Mouse (Mus musculus) neural tube, embryonic 14.5 days (tissue): Measurements from ENCODE around the gene Upk1a. TPM values are rescaled to one million over a fixed set of nuclear protein-coding genes. Genes with fewer than 3 reads are reported as not detected.

Experiments used
- ATAC-seq: fragments of 200-750 bp; cut with Nextera tagmentation; 2 replicates; pipeline ENCODE4 v1.8.0; 2017; ENCODE audit warnings: low read depth, mild to moderate bottlenecking, moderate TSS enrichment, moderate library complexity
- H3K27ac ChIP-seq: fragments of 300-500 bp; sonication (generic); 2 replicates; pipeline ENCODE4 v1.5.1; 2014; ENCODE audit warnings: low read depth, mild to moderate bottlenecking, control low read depth, low read length, moderate library complexity, mixed read lengths
- H3K27me3 ChIP-seq: fragments of 300-500 bp; sonication (generic); 2 replicates; pipeline ENCODE4 v1.6.1; 2014; ENCODE audit warnings: low read length; ENCODE audit not compliant: control insufficient read depth, insufficient read depth
- H3K36me3 ChIP-seq: fragments of 300-500 bp; sonication (generic); 2 replicates; pipeline ENCODE4 v1.6.1; 2014; ENCODE audit warnings: low read length, mixed read lengths; ENCODE audit not compliant: control insufficient read depth, insufficient read depth
- H3K4me1 ChIP-seq: fragments of 300-500 bp; sonication (generic); 2 replicates; pipeline ENCODE4 v1.6.1; 2014; ENCODE audit warnings: low read length; ENCODE audit not compliant: control insufficient read depth, insufficient read depth
- H3K4me2 ChIP-seq: fragments of 300-500 bp; sonication (generic); 2 replicates; pipeline ENCODE4 v1.6.1; 2014; ENCODE audit warnings: mild to moderate bottlenecking, low read depth, low read length, control low read depth
- H3K4me3 ChIP-seq: fragments of 300-500 bp; sonication (generic); 2 replicates; pipeline ENCODE4 v1.5.1; 2014; ENCODE audit warnings: low read depth, low read length, control low read depth, mixed read lengths
- H3K9ac ChIP-seq: fragments of 300-500 bp; sonication (generic); replicated peaks from 2 replicates; pipeline ENCODE4 v1.6.1; 2014; ENCODE audit warnings: low read depth, mild to moderate bottlenecking, control low read depth, low read length, mixed read lengths
- H3K9me3 ChIP-seq: fragments of 300-500 bp; sonication (generic); 2 replicates; pipeline ENCODE4 v1.6.1; 2016; ENCODE audit warnings: low read length; ENCODE audit not compliant: control insufficient read depth
- WGBS: fragments of 180-500 bp; shearing (Covaris S2); extraction: QIAGEN DNeasy Blood & Tissue Kit; methylation state at CpG from one replicate; pipeline ENCODE4 v1.1.7; 2014; 5-methylcytosine and 5-hydroxymethylcytosine counted together
- polyA plus RNA-seq: library from polyadenylated mRNA; unstranded; fragments of >200 nt; fragmentation: Nextera tagmentation; extraction: Ambion mirVana; gene quantifications from 2 replicates; pipeline ENCODE4 v1.2.1, GENCODE M21; 2014

Gene Upk1a
- polyA plus RNA-seq, 1 experiment from 2014 or later = 0.43 TPM

- no peak overlapping the region for H3K4me3 ChIP-seq
- 90% methylated on average over 5 of the region's 5 CpGs for WGBS
- H3K9ac ChIP-seq = no peak overlapping the region
- peaks cover 9% of the 10 kb centered on the region; the same call in 1 of the 2 replicates for H3K4me1 ChIP-seq
- H3K27ac ChIP-seq = no peak overlapping the region
- H3K27me3 ChIP-seq = peaks cover 2% of the 10 kb centered on the region; the same call in 1 of the 2 replicates
- peaks cover 15% of the 10 kb centered on the region for H3K36me3 ChIP-seq
- no peak for ATAC-seq
- peak overlapping the region; percentile 51; the same call in 1 of the 2 replicates for H3K4me2 ChIP-seq
- no peaks in the 10 kb centered on the region for H3K9me3 ChIP-seq
These were observed 14.0 kb upstream of the Upk1a start for GRCm38 (mm10) chr7:30626647-30627046.

DNA sequence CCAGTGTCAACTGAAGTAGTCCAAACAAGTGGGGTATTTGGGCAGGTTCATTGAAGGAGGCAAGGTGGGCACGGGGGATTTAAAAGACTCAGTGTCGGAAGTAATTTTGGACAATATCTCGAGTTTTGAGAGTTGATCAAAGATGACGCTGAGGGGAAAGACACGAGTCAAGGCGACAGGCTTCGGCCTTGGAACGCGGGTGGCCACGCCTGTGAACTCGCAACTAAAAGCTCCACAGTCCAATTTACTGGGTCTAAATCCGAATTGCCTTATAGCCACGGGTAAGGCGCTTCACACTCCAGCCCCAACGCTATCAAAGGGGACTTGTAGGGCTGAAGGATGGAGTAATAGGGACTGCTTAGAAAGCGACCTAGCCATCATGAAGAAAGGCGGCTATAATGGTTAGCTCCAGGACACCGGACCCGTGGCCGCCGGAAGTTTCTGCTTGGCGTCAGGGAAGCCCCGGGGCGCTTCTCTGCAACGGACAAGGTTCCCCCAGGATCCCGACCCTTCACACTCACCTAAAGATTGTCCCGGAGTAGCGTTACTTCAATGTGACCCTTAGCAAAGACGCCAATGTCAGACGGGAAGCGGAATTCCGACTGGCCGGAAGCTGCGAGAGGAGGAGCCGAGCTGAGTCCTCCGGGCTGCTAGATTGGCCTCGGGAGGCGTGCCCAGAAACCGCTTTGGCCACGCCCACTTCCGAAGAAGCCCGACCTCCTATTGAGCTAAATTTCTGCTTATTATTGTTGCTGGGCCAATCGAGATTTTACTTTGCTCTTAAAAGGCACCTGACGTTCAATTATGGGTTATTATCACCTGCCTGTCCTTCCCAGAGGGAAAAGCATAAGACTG lies 13.1 kb upstream of the Upk1a start, which contains the start of gene Cox6b1:
Cox6b1 (minus strand) TSS at position 622 of the 855 bp plus-strand sequence.
- WGBS = 2% methylated on average over 44 of the region's 44 CpGs
- H3K9ac ChIP-seq = peak within 1 kb of the TSS; percentile 69
- H3K4me1 ChIP-seq = peaks cover 9% of the 10 kb centered on the region; the same call in 1 of the 2 replicates
- no peaks in the 10 kb centered on the region for H3K27me3 ChIP-seq
- H3K36me3 ChIP-seq = peaks cover 24% of the 10 kb centered on the region
- H3K4me3 ChIP-seq = peak within 1 kb of the TSS; percentile 66
- ATAC-seq = peak; percentile 94
- peak within 1 kb of the TSS; percentile 51 for H3K4me2 ChIP-seq
- no peaks in the 10 kb centered on the region for H3K9me3 ChIP-seq
- H3K27ac ChIP-seq = peak within 1 kb of the TSS; percentile 46; the same call in 1 of the 2 replicates

GRCm38 (mm10) chr7:30619202-30619601 lies 6.6 kb upstream of the Upk1a start:
- H3K4me3 ChIP-seq = no peak overlapping the region
- H3K27me3 ChIP-seq = no peaks in the 10 kb centered on the region
- 92% methylated on average over 3 of the region's 3 CpGs for WGBS
- H3K36me3 ChIP-seq = peaks cover 46% of the 10 kb centered on the region
- H3K27ac ChIP-seq = no peak overlapping the region
- no peak overlapping the region for H3K9ac ChIP-seq
- no peaks in the 10 kb centered on the region for H3K9me3 ChIP-seq
- ATAC-seq = no peak
- H3K4me2 ChIP-seq = no peak overlapping the region
- no peaks in the 10 kb centered on the region for H3K4me1 ChIP-seq

- Histone ChIP-seq H3K4me1 (no peaks in the 10 kb centered on the region), H3K4me3 (no peak overlapping the region), H3K9me3 (no peaks in the 10 kb centered on the region), H3K27me3 (no peaks in the 10 kb centered on the region), H3K36me3 (peaks cover 44% of the 10 kb centered on the region), H3K9ac (no peak overlapping the region), H3K27ac (no peak overlapping the region), H3K4me2 (no peak overlapping the region)
- 96% methylated on average over 9 of the region's 9 CpGs for whole genome bisulfite sequencing
- ATAC-seq = no peak
These were observed 6.0 kb upstream of the Upk1a start for GRCm38 (mm10) chr7:30618658-30619057.

DNA sequence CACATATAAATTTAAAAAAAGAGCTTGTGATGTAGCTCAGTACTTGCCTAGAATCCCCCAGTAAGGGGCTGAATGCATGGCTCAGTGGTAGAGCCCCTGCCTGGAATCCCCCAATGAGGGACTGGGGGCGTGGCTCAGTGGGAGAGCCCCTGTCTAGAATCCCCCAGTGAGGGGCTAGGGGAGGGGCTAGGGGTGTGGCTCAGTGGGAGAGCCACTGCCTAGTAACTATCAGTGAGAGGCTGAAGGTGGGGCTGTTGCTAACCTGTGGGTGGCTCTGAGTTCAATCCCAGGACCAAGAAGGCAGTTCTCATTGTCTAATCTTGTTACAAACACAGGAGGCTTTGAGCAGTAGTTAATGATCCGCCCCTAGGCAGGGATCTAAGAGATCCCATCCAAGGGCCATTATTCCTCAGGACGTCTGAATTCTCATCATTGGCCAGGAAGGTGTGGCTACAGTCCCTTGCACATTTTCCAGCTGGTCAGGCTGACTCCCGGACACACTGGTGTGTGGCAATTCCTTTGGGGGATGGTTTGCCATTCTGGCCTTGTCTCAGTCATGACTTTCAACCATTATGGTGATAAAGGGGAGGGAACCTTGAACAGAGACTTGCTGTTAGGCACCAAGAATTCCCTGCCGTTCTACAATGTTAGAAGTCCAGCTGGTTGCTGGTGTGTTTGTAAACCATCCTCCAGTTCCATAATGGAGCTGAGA lies 2.6 kb upstream of the Upk1a start:
- no peaks in the 10 kb centered on the region for H3K27me3 ChIP-seq
- no peak overlapping the region for H3K27ac ChIP-seq
- no peaks in the 10 kb centered on the region for H3K4me1 ChIP-seq
- WGBS = 56% methylated on average over 5 of the region's 5 CpGs
- no peak overlapping the region for H3K4me3 ChIP-seq
- no peak overlapping the region for H3K4me2 ChIP-seq
- ATAC-seq = no peak
- no peaks in the 10 kb centered on the region for H3K9me3 ChIP-seq
- peaks cover 22% of the 10 kb centered on the region for H3K36me3 ChIP-seq
- H3K9ac ChIP-seq = no peak overlapping the region

- Histone ChIP-seq H3K9ac (no peak overlapping the region), H3K4me3 (no peak overlapping the region), H3K36me3 (peaks cover 22% of the 10 kb centered on the region), H3K9me3 (no peaks in the 10 kb centered on the region), H3K4me2 (no peak overlapping the region), H3K27ac (no peak overlapping the region), H3K4me1 (no peaks in the 10 kb centered on the region), H3K27me3 (no peaks in the 10 kb centered on the region)
- WGBS = 89% methylated on average over 2 of the region's 2 CpGs
- ATAC-seq = no peak
These were observed 1.8 kb upstream of the Upk1a start for GRCm38 (mm10) chr7:30614454-30614853.

DNA sequence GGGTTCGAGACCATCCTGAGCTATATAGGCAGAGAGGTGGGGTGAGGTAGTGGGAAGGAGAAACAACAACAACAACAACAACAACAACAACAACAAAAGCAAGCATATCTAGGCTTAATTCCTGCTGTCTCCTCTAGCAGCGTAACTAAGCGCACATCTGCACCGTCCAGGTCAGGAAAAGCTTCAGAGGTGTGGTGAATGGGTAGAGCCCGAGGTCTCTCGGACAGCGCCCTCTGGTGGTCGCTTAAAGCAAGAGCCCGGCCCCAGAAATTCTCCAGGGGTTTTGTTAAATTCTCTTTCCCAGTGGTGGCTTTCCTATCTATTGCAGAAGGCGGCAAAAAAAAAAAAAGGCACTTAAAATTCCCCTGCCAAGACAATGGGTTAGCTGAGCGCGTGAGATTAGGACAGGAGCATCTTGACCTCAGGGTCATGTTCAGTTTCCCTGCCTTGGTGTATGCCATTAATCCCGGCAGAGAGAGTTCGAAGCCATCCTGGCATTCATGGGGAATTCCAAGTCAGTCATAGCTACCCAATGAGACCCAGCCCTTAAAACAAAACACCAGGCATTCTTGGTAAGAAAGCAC lies 974 bp upstream of the Upk1a start:
- H3K9me3 ChIP-seq = no peaks in the 10 kb centered on the region
- H3K27me3 ChIP-seq = no peaks in the 10 kb centered on the region
- H3K36me3 ChIP-seq = peaks cover 19% of the 10 kb centered on the region
- no peak overlapping the region for H3K9ac ChIP-seq
- H3K4me2 ChIP-seq = no peak overlapping the region
- 23% methylated on average over 14 of the region's 14 CpGs for WGBS
- no peak overlapping the region for H3K27ac ChIP-seq
- ATAC-seq = no peak
- H3K4me3 ChIP-seq = no peak overlapping the region
- no peaks in the 10 kb centered on the region for H3K4me1 ChIP-seq

DNA sequence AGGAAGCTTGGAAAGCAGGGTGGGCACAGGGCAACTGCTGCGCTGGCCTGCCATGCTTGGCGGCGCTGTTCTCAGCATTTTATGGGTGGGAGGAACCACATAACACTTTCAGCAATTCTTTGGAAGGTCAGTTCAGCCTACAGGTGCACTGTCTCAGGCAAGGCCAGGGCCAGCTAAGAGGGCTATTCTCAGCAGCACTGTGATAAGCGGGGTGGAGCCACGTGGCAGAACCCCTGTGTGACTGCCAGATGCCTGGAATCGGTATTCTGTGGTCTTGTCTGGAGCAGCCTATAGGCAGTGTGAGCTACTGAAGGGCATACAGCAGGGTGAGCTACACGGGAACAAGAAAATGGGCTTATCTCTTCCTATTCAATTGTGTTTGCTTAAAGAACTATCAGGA lies 2.6 kb downstream of the Upk1a start:
- no peak for ATAC-seq
- H3K4me3 ChIP-seq = no peak overlapping the region
- no peaks in the 10 kb centered on the region for H3K4me1 ChIP-seq
- 58% methylated on average over 7 of the region's 7 CpGs for WGBS
- no peak overlapping the region for H3K27ac ChIP-seq
- no peak overlapping the region for H3K9ac ChIP-seq
- H3K36me3 ChIP-seq = no peaks in the 10 kb centered on the region
- no peaks in the 10 kb centered on the region for H3K9me3 ChIP-seq
- no peaks in the 10 kb centered on the region for H3K27me3 ChIP-seq
- no peak overlapping the region for H3K4me2 ChIP-seq

- Histone ChIP-seq H3K9ac (no peak overlapping the region), H3K27me3 (no peaks in the 10 kb centered on the region), H3K9me3 (no peaks in the 10 kb centered on the region), H3K36me3 (no peaks in the 10 kb centered on the region), H3K4me3 (no peak overlapping the region), H3K4me2 (no peak overlapping the region), H3K27ac (no peak overlapping the region), H3K4me1 (no peaks in the 10 kb centered on the region)
- no peak for ATAC-seq
- 48% methylated on average over 16 of the region's 16 CpGs for WGBS
These were observed 4.2 kb downstream of the Upk1a start for GRCm38 (mm10) chr7:30608476-30608875.
